Mouse (Mus musculus): ENCODE measurements at regions not wholly inside any gene's neighbourhood (a gene's known extent, or its start where the extent isn't known, plus 50 kb on each side); places are given as distances from the start of the nearest gene placed in this dataset.

DNA sequence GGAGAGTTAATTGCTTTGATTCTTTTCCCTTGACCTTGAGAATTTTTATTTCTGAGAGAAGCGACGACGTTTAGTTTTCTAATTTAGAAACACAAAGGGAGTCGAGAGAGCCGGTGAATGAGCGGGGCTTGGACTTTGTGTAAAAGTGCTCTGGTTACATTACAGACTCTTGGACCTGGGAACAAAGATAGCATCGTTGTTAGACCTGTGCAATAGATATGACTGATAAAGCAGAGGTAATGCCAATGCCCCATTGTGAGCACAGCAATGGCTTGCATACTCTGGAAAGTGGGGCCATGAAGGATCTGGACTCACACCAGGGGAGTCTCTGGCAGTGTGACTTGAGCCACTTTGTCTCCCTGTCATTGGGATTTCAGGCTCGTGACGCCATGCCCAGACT lies 115.4 kb upstream of the Topaz1 start:
- H3K4me3 ChIP-seq: no peak overlapping the region
- no peaks in the 10 kb centered on the region for H3K36me3 ChIP-seq
- no peaks in the 10 kb centered on the region; the same call in 1 of the 2 replicates for H3K4me1 ChIP-seq
- ATAC-seq (ENCODE audit: insufficient number of reproducible peaks, insufficient read depth, low FRiP score, low TSS enrichment): no peak
- H3K27me3 ChIP-seq: no peaks in the 10 kb centered on the region
- H3K9me3 ChIP-seq: no peaks in the 10 kb centered on the region
- no peak overlapping the region for H3K4me2 ChIP-seq (replicated peaks)
- H3K27ac ChIP-seq: no peak overlapping the region
- WGBS: 81% methylated on average over 9 of the region's 9 CpGs
- no peak overlapping the region for H3K9ac ChIP-seq

- Histone ChIP-seq H3K27me3 (no peaks in the 10 kb centered on the region), H3K4me2 (replicated peaks) (no peak overlapping the region), H3K36me3 (no peaks in the 10 kb centered on the region), H3K27ac (no peak overlapping the region), H3K4me3 (no peak overlapping the region), H3K4me1 (no peaks in the 10 kb centered on the region; the same call in 1 of the 2 replicates), H3K9me3 (no peaks in the 10 kb centered on the region), H3K9ac (no peak overlapping the region)
- no peak for ATAC-seq (ENCODE audit: insufficient number of reproducible peaks, insufficient read depth, low FRiP score, low TSS enrichment)
- 88% methylated on average over 1 of the region's 1 CpGs for WGBS
Observed at GRCm38 (mm10) chr9:122633484-122633883, 113.7 kb upstream of the Topaz1 start.

GRCm38 (mm10) chr9:122635138-122635964 lies 111.8 kb upstream of the Topaz1 start:
- Histone ChIP-seq H3K36me3 (no peaks in the 10 kb centered on the region), H3K9me3 (no peaks in the 10 kb centered on the region), H3K27ac (no peak overlapping the region), H3K4me2 (replicated peaks) (no peak overlapping the region), H3K27me3 (no peaks in the 10 kb centered on the region), H3K4me1 (no peaks in the 10 kb centered on the region), H3K4me3 (no peak overlapping the region), H3K9ac (no peak overlapping the region)
- WGBS: 54% methylated on average over 10 of the region's 10 CpGs
- no peak for ATAC-seq (ENCODE audit: insufficient number of reproducible peaks, insufficient read depth, low FRiP score, low TSS enrichment)

- Histone ChIP-seq H3K9me3 (no peaks in the 10 kb centered on the region), H3K4me1 (no peaks in the 10 kb centered on the region), H3K27me3 (no peaks in the 10 kb centered on the region), H3K9ac (no peak overlapping the region), H3K4me3 (no peak overlapping the region), H3K36me3 (no peaks in the 10 kb centered on the region), H3K27ac (no peak overlapping the region), H3K4me2 (replicated peaks) (no peak overlapping the region)
- 59% methylated on average over 3 of the region's 3 CpGs for WGBS
- ATAC-seq (ENCODE audit: insufficient number of reproducible peaks, insufficient read depth, low FRiP score, low TSS enrichment): no peak
Observed at GRCm38 (mm10) chr9:122637591-122637990, 109.6 kb upstream of the Topaz1 start.

DNA sequence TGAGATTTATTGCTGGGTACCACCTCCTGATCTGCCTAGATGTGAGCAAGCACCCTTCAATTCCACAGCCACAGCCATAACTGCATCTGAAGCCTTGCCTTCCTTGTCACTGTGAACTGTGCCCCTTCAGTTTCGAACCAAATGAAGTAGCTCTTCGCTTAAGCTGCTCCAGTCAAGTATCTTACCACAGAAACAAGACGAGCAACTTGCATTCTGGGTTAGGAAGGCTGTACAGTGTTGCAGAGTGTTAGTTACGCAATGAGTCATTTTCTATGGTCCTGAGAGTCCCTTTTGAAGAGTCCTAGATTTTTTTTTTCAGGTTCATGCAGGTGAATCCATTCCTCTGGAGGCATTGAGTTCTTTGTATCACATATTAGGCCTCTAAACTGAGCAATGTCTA lies 107.9 kb upstream of the Topaz1 start:
- WGBS: 86% methylated on average over 4 of the region's 4 CpGs
- Histone ChIP-seq H3K4me1 (no peaks in the 10 kb centered on the region), H3K27ac (no peak overlapping the region), H3K4me2 (replicated peaks) (no peak overlapping the region), H3K27me3 (no peaks in the 10 kb centered on the region), H3K9me3 (no peaks in the 10 kb centered on the region), H3K36me3 (no peaks in the 10 kb centered on the region), H3K4me3 (no peak overlapping the region), H3K9ac (no peak overlapping the region)
- ATAC-seq (ENCODE audit: insufficient number of reproducible peaks, insufficient read depth, low FRiP score, low TSS enrichment): no peak

DNA sequence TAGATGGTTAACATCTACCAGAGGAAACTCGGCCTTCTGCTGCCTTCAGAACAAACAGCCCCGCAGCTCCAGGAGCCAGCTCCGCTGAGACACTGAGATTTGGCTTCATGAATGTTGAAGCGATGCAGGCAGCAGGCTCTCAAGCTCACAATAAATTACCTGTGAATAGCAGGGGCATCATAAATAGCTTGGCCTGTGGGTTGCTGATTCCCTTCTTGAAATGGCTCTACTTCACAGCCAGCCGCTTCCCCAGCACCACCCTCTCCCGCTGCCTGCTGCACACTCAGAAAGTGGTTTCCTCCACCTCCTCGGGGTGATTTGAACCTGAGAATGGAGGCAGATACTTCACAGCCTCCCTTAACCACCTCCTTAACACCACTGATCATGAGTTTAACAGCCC lies 104.2 kb upstream of the Topaz1 start:
- Histone ChIP-seq H3K27ac (no peak overlapping the region), H3K4me2 (replicated peaks) (no peak overlapping the region), H3K9ac (no peak overlapping the region), H3K36me3 (no peaks in the 10 kb centered on the region), H3K4me1 (no peaks in the 10 kb centered on the region), H3K4me3 (no peak overlapping the region), H3K9me3 (no peaks in the 10 kb centered on the region), H3K27me3 (no peaks in the 10 kb centered on the region)
- 63% methylated on average over 7 of the region's 7 CpGs for WGBS
- ATAC-seq (ENCODE audit: insufficient number of reproducible peaks, insufficient read depth, low FRiP score, low TSS enrichment): no peak

- no peaks in the 10 kb centered on the region for H3K4me1 ChIP-seq
- no peak for ATAC-seq (ENCODE audit: insufficient number of reproducible peaks, insufficient read depth, low FRiP score, low TSS enrichment)
- no peak overlapping the region for H3K4me2 ChIP-seq (replicated peaks)
- H3K27ac ChIP-seq: no peak overlapping the region
- WGBS: 58% methylated on average over 5 of the region's 5 CpGs
- H3K4me3 ChIP-seq: no peak overlapping the region
- no peak overlapping the region for H3K9ac ChIP-seq
- H3K27me3 ChIP-seq: no peaks in the 10 kb centered on the region
- H3K36me3 ChIP-seq: no peaks in the 10 kb centered on the region
- no peaks in the 10 kb centered on the region for H3K9me3 ChIP-seq
Observed at GRCm38 (mm10) chr9:122645569-122645968, 101.6 kb upstream of the Topaz1 start.

DNA sequence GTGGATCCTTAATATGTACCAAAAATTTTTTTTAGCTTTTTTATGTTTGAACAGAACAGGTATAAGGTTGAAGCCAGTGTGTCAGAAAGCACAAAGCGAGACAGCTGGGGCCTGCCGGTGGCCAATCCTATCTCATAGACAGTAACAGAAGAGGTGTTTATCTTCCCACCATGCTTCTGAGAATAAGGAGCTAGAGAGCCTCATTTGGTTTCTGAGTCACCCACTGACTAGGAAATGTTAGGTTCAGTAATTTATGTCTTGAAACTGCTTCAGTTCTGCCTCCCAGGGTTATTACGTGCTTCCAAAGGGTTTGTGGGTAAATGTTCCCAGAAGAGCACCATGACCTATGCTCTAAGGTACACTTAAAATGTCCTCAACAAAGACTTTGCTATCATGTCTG lies 96.3 kb upstream of the Topaz1 start:
- H3K36me3 ChIP-seq: no peaks in the 10 kb centered on the region
- H3K27me3 ChIP-seq: no peaks in the 10 kb centered on the region
- H3K4me1 ChIP-seq: no peaks in the 10 kb centered on the region
- no peak overlapping the region for H3K9ac ChIP-seq
- ATAC-seq (ENCODE audit: insufficient number of reproducible peaks, insufficient read depth, low FRiP score, low TSS enrichment): no peak
- H3K27ac ChIP-seq: no peak overlapping the region
- WGBS: 84% methylated on average over 3 of the region's 3 CpGs
- H3K4me2 ChIP-seq (replicated peaks): no peak overlapping the region
- no peak overlapping the region for H3K4me3 ChIP-seq
- H3K9me3 ChIP-seq: no peaks in the 10 kb centered on the region

DNA sequence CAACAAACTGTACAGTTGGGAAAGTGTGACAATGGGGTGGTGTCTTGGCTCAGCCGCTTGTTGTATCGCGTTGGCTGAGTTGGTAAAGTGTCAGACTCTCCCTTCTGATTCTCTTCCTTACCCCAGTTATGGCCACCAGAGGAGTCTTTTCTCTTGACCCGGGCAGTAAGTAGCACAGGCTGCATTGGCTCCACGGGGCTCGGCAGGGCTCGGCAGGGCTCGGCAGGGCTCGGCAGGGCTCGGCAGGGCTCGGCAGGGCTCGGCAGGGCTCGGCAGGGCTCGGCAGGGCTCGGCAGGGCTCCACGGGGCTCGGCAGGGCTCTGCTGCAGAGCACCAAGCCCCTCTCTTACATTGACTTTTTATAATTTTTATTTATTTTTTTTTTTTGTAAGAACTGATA lies 91.6 kb upstream of the Topaz1 start:
- H3K27ac ChIP-seq: no peak overlapping the region
- H3K4me1 ChIP-seq: no peaks in the 10 kb centered on the region
- H3K4me2 ChIP-seq (replicated peaks): no peak overlapping the region
- ATAC-seq (ENCODE audit: insufficient number of reproducible peaks, insufficient read depth, low FRiP score, low TSS enrichment): no peak
- no peaks in the 10 kb centered on the region for H3K36me3 ChIP-seq
- H3K4me3 ChIP-seq: no peak overlapping the region
- H3K9me3 ChIP-seq: no peaks in the 10 kb centered on the region
- no peaks in the 10 kb centered on the region for H3K27me3 ChIP-seq
- WGBS: 53% methylated on average over 17 of the region's 17 CpGs
- H3K9ac ChIP-seq: no peak overlapping the region

DNA sequence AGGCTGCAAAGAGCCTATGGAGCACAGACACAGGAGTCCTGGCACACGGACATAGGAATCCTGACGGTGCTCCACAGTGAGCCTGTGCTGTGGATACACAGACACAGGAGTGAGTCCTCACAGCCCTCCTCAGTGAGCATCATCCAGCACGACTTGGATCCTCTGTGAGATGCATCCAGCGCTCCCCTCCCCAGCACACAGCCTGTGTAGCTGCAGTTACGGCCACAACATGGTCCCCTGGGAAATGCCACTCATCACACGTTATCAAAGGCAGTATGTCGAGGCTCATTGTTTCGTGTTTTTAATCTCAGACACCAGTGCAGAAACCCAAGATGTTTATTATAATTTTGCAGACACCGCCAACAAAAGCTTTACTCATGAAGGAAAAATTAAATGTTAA lies 87.1 kb upstream of the Topaz1 start:
- Histone ChIP-seq H3K9me3 (no peaks in the 10 kb centered on the region), H3K27ac (no peak overlapping the region), H3K27me3 (no peaks in the 10 kb centered on the region), H3K9ac (no peak overlapping the region), H3K4me2 (replicated peaks) (no peak overlapping the region), H3K36me3 (no peaks in the 10 kb centered on the region), H3K4me3 (no peak overlapping the region), H3K4me1 (no peaks in the 10 kb centered on the region)
- 62% methylated on average over 9 of the region's 9 CpGs for WGBS
- no peak for ATAC-seq (ENCODE audit: insufficient number of reproducible peaks, insufficient read depth, low FRiP score, low TSS enrichment)

DNA sequence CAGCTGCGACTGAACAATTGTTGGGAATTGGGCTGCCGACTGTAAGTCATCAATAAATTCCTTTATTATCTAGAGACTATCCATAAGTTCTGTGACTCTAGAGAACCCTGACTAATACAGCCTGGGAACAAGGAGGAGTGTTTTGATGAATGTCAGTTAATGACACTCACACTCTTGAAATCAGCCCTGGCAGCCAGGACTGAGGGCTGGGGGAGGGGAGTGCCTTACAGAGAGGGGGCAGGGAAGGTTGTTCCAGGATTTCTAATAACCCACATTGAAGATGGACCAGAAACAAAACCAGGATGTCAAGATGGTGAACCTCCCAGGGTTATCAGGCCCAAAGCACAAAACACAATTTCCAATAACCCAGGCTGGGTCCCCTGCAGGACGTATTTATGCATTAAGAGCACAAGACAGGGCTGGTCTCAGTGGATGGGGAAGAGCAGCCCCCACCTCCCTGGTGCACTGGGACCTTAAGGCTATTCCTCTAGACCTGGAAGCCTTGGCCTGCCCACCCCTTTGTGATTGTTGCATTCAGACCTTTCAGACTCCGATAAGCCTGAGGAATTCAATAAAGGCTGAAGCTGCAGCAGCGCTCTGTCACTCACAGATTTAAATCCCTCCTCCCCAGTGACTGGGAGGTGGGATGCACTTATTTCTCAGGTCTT lies 80.0 kb upstream of the Topaz1 start:
- Histone ChIP-seq H3K27me3 (no peaks in the 10 kb centered on the region), H3K9me3 (no peaks in the 10 kb centered on the region), H3K27ac (no peak overlapping the region), H3K4me3 (no peak overlapping the region), H3K36me3 (no peaks in the 10 kb centered on the region), H3K9ac (no peak overlapping the region), H3K4me1 (no peaks in the 10 kb centered on the region), H3K4me2 (replicated peaks) (no peak overlapping the region)
- no peak for ATAC-seq (ENCODE audit: insufficient number of reproducible peaks, insufficient read depth, low FRiP score, low TSS enrichment)
- 37% methylated on average over 4 of the region's 5 CpGs for WGBS

- no peaks in the 10 kb centered on the region for H3K9me3 ChIP-seq
- H3K4me3 ChIP-seq: no peak overlapping the region
- H3K9ac ChIP-seq: no peak overlapping the region
- no peak overlapping the region for H3K27ac ChIP-seq
- no peak overlapping the region for H3K4me2 ChIP-seq (replicated peaks)
- no peaks in the 10 kb centered on the region for H3K4me1 ChIP-seq
- ATAC-seq (ENCODE audit: insufficient number of reproducible peaks, insufficient read depth, low FRiP score, low TSS enrichment): no peak
- no peaks in the 10 kb centered on the region for H3K27me3 ChIP-seq
- WGBS: 51% methylated on average over 3 of the region's 3 CpGs
- no peaks in the 10 kb centered on the region for H3K36me3 ChIP-seq
Observed at GRCm38 (mm10) chr9:122667646-122667981, 79.5 kb upstream of the Topaz1 start.
